Mouse (Mus musculus): Measurements from ENCODE around the gene Erc2. TPM values are rescaled to one million over a fixed set of nuclear protein-coding genes. Genes with fewer than 3 reads are reported as not detected.

Erc2 gene
- total and polyA plus RNA-seq, 2 experiments, result 6.1 to 7.0 TPM

- Histone ChIP-seq H3K4me1 (ENCODE audit: control insufficient read depth, insufficient read depth, low read length) (no peaks in the 10 kb centered on the region), H3K27me3 (ENCODE audit: control insufficient read depth, insufficient read depth, low read length) (no peaks in the 10 kb centered on the region), H3K9ac (ENCODE audit: low read depth, low read length) (no peak overlapping the region), H3K4me3 (ENCODE audit: insufficient read depth, low read depth, low read length) (no peak overlapping the region), H3K27ac (replicated peaks; ENCODE audit: insufficient read depth, low read depth, low read length) (no peak overlapping the region), H3K36me3 (ENCODE audit: control insufficient read depth, insufficient read depth, low read length) (no peaks in the 10 kb centered on the region), H3K79me2 (ENCODE audit: control insufficient read depth, insufficient read depth, low read length) (no peaks in the 10 kb centered on the region)
- WGBS, result 86% methylated on average over 1 of the region's 1 CpGs
- TF ChIP-seq CTCF (IDR thresholded peaks at IDR 0.05; ENCODE audit: low read depth, low read length), result no peak
- no peak for TF ChIP-seq POLR2A (IDR thresholded peaks at IDR 0.05; ENCODE audit: extremely low read depth, insufficient read depth, low read length)
- DNase-seq (ENCODE audit: extremely low read depth, low read depth, low spot score), result no peak
These were observed 365.2 kb downstream of the Erc2 start for GRCm38 (mm10) chr14:27987422-27987821.

GRCm38 (mm10) chr14:27998551-27998950 is 376.3 kb downstream of the Erc2 start:
- no peak for DNase-seq (ENCODE audit: extremely low read depth, low read depth, low spot score)
- H3K4me1 ChIP-seq (ENCODE audit: control insufficient read depth, insufficient read depth, low read length), result no peaks in the 10 kb centered on the region
- WGBS, result 76% methylated on average over 3 of the region's 3 CpGs
- TF ChIP-seq CTCF (IDR thresholded peaks at IDR 0.05; ENCODE audit: low read depth, low read length) (no peak), POLR2A (IDR thresholded peaks at IDR 0.05; ENCODE audit: extremely low read depth, insufficient read depth, low read length) (no peak)
- no peak overlapping the region for H3K27ac ChIP-seq (replicated peaks; ENCODE audit: insufficient read depth, low read depth, low read length)
- no peak overlapping the region for H3K4me3 ChIP-seq (ENCODE audit: insufficient read depth, low read depth, low read length)
- no peaks in the 10 kb centered on the region for H3K27me3 ChIP-seq (ENCODE audit: control insufficient read depth, insufficient read depth, low read length)
- no peaks in the 10 kb centered on the region for H3K79me2 ChIP-seq (ENCODE audit: control insufficient read depth, insufficient read depth, low read length)
- H3K36me3 ChIP-seq (ENCODE audit: control insufficient read depth, insufficient read depth, low read length), result no peaks in the 10 kb centered on the region
- no peak overlapping the region for H3K9ac ChIP-seq (ENCODE audit: low read depth, low read length)

- Histone ChIP-seq H3K36me3 (ENCODE audit: control insufficient read depth, insufficient read depth, low read length) (no peaks in the 10 kb centered on the region), H3K27ac (replicated peaks; ENCODE audit: insufficient read depth, low read depth, low read length) (no peak overlapping the region), H3K4me1 (ENCODE audit: control insufficient read depth, insufficient read depth, low read length) (no peaks in the 10 kb centered on the region), H3K9ac (ENCODE audit: low read depth, low read length) (no peak overlapping the region), H3K79me2 (ENCODE audit: control insufficient read depth, insufficient read depth, low read length) (no peaks in the 10 kb centered on the region), H3K27me3 (ENCODE audit: control insufficient read depth, insufficient read depth, low read length) (no peaks in the 10 kb centered on the region), H3K4me3 (ENCODE audit: insufficient read depth, low read depth, low read length) (no peak overlapping the region)
- DNase-seq (ENCODE audit: extremely low read depth, low read depth, low spot score), result no peak
- WGBS, result 61% methylated on average over 4 of the region's 4 CpGs
- no peak for TF ChIP-seq POLR2A (IDR thresholded peaks at IDR 0.05; ENCODE audit: extremely low read depth, insufficient read depth, low read length)
- no peak for TF ChIP-seq CTCF (IDR thresholded peaks at IDR 0.05; ENCODE audit: low read depth, low read length)
These were observed 381.8 kb downstream of the Erc2 start for GRCm38 (mm10) chr14:28004023-28004422.

- Histone ChIP-seq H3K36me3 (ENCODE audit: control insufficient read depth, insufficient read depth, low read length) (peaks cover 2% of the 10 kb centered on the region; the same call in 1 of the 2 replicates), H3K4me3 (ENCODE audit: insufficient read depth, low read depth, low read length) (no peak overlapping the region), H3K4me1 (ENCODE audit: control insufficient read depth, insufficient read depth, low read length) (no peaks in the 10 kb centered on the region), H3K79me2 (ENCODE audit: control insufficient read depth, insufficient read depth, low read length) (no peaks in the 10 kb centered on the region), H3K27me3 (ENCODE audit: control insufficient read depth, insufficient read depth, low read length) (no peaks in the 10 kb centered on the region), H3K9ac (ENCODE audit: low read depth, low read length) (no peak overlapping the region), H3K27ac (replicated peaks; ENCODE audit: insufficient read depth, low read depth, low read length) (no peak overlapping the region)
- WGBS, result 80% methylated on average over 10 of the region's 10 CpGs
- DNase-seq (ENCODE audit: extremely low read depth, low read depth, low spot score), result peak; percentile 5
- TF ChIP-seq CTCF (IDR thresholded peaks at IDR 0.05; ENCODE audit: low read depth, low read length), result no peak
- TF ChIP-seq POLR2A (IDR thresholded peaks at IDR 0.05; ENCODE audit: extremely low read depth, insufficient read depth, low read length), result no peak
These were observed 388.5 kb downstream of the Erc2 start for GRCm38 (mm10) chr14:28010536-28011280.

GRCm38 (mm10) chr14:28023199-28023598 is 401.0 kb downstream of the Erc2 start:
- Histone ChIP-seq H3K36me3 (ENCODE audit: control insufficient read depth, insufficient read depth, low read length) (no peaks in the 10 kb centered on the region; the same call in 1 of the 2 replicates), H3K4me3 (ENCODE audit: insufficient read depth, low read depth, low read length) (no peak overlapping the region), H3K79me2 (ENCODE audit: control insufficient read depth, insufficient read depth, low read length) (no peaks in the 10 kb centered on the region), H3K27me3 (ENCODE audit: control insufficient read depth, insufficient read depth, low read length) (no peaks in the 10 kb centered on the region), H3K4me1 (ENCODE audit: control insufficient read depth, insufficient read depth, low read length) (no peaks in the 10 kb centered on the region), H3K27ac (replicated peaks; ENCODE audit: insufficient read depth, low read depth, low read length) (no peak overlapping the region), H3K9ac (ENCODE audit: low read depth, low read length) (no peak overlapping the region)
- no peak for DNase-seq (ENCODE audit: extremely low read depth, low read depth, low spot score)
- 90% methylated on average over 6 of the region's 6 CpGs for WGBS
- no peak for TF ChIP-seq CTCF (IDR thresholded peaks at IDR 0.05; ENCODE audit: low read depth, low read length)
- TF ChIP-seq POLR2A (IDR thresholded peaks at IDR 0.05; ENCODE audit: extremely low read depth, insufficient read depth, low read length), result no peak

GRCm38 (mm10) chr14:28030870-28031269 is 408.6 kb downstream of the Erc2 start:
- 83% methylated on average over 1 of the region's 1 CpGs for WGBS
- no peak overlapping the region for H3K9ac ChIP-seq (ENCODE audit: low read depth, low read length)
- no peaks in the 10 kb centered on the region for H3K79me2 ChIP-seq (ENCODE audit: control insufficient read depth, insufficient read depth, low read length)

More at GRCm38 (mm10) chr14:28030870-28031269, 408.6 kb downstream of the Erc2 start:
- no peak for DNase-seq (ENCODE audit: extremely low read depth, low read depth, low spot score)
- no peak overlapping the region for H3K27ac ChIP-seq (replicated peaks; ENCODE audit: insufficient read depth, low read depth, low read length)
- H3K4me1 ChIP-seq (ENCODE audit: control insufficient read depth, insufficient read depth, low read length), result no peaks in the 10 kb centered on the region
- TF ChIP-seq POLR2A (IDR thresholded peaks at IDR 0.05; ENCODE audit: extremely low read depth, insufficient read depth, low read length), result no peak
- TF ChIP-seq CTCF (IDR thresholded peaks at IDR 0.05; ENCODE audit: low read depth, low read length), result no peak
- H3K4me3 ChIP-seq (ENCODE audit: insufficient read depth, low read depth, low read length), result no peak overlapping the region
- no peaks in the 10 kb centered on the region; the same call in 1 of the 2 replicates for H3K36me3 ChIP-seq (ENCODE audit: control insufficient read depth, insufficient read depth, low read length)
- no peaks in the 10 kb centered on the region for H3K27me3 ChIP-seq (ENCODE audit: control insufficient read depth, insufficient read depth, low read length)
